26 mouse cellular contexts compared by ENCODE assay signal in genomic region chr8:64323985-64324384, GRCm38 (mm10).
DNase-seq lines count a peak whose midpoint lies in the region.
"Had no signal": no experiment of that assay in that cellular context is flagged by ENCODE, and none has a peak within 500 bp of the region (broad histone marks: within the 10 kb centered on the region; RNA-seq: fewer than 3 reads in every experiment).

No protein-coding gene starts in this region.

- peaks cover 16% of the 10 kb centered on the region for H3K27me3 ChIP-seq in forebrain, embryonic 10.5 days (ENCODE audit: poor library complexity, severe bottlenecking)
- H3K27me3 ChIP-seq: embryonic facial prominence, embryonic 15.5 days; liver, embryonic 15.5 days; neural tube, embryonic 15.5 days had no signal

- H3K4me3 ChIP-seq in forebrain, embryonic 10.5 days, result no peak overlapping the region
- H3K4me3 ChIP-seq: embryonic facial prominence, embryonic 10.5 days; embryonic facial prominence, embryonic 15.5 days; heart, adult 2 months; left cerebral cortex, adult 2 months; limb, embryonic 12.5 days; liver, embryonic 15.5 days; neural tube, embryonic 15.5 days had no signal

- H3K4me1 ChIP-seq in forebrain, embryonic 10.5 days, result peaks cover 7% of the 10 kb centered on the region
- H3K4me1 ChIP-seq: embryonic facial prominence, embryonic 10.5 days; embryonic facial prominence, embryonic 15.5 days; liver, embryonic 15.5 days; neural tube, embryonic 15.5 days had no signal

- H3K27ac ChIP-seq in forebrain, embryonic 10.5 days, result no peak overlapping the region
- H3K27ac ChIP-seq: embryonic facial prominence, embryonic 10.5 days; embryonic facial prominence, embryonic 15.5 days; heart, adult 2 months; left cerebral cortex, adult 2 months; limb, embryonic 12.5 days; liver, embryonic 15.5 days; neural tube, embryonic 15.5 days; stomach, postnatal 0 days had no signal

- H3K36me3 ChIP-seq in forebrain, embryonic 10.5 days (replicated peaks), result no peaks in the 10 kb centered on the region
- H3K36me3 ChIP-seq: embryonic facial prominence, embryonic 10.5 days; embryonic facial prominence, embryonic 15.5 days; G1E; limb, embryonic 12.5 days; liver, embryonic 15.5 days; neural tube, embryonic 15.5 days had no signal

- WGBS in forebrain, embryonic 10.5 days, result 94% methylated on average over 2 of the region's 2 CpGs

- no peaks in the 10 kb centered on the region for H3K9me3 ChIP-seq in forebrain, embryonic 10.5 days
- H3K9me3 ChIP-seq: embryonic facial prominence, embryonic 10.5 days; embryonic facial prominence, embryonic 15.5 days; G1E; limb, embryonic 12.5 days; liver, embryonic 15.5 days; neural tube, embryonic 15.5 days had no signal

- peak; percentile 27 for DNase-seq in gastrocnemius, adult 18-20 months (ENCODE audit: low spot score)
- DNase-seq in gastrocnemius, postnatal 4 days (ENCODE audit: low spot score in 2 of 2), result no peak
- peak; percentile 4 for DNase-seq in kidney, adult 9 months
- DNase-seq in kidney, adult 8-10 months, result no peak
- DNase-seq in Muller cell, postnatal 12 days (ENCODE audit: inconsistent ontology term), result peak; percentile 47
- DNase-seq in retina, embryonic 14.5 days (ENCODE audit: low spot score), result peak; percentile 36
- no peak for DNase-seq in forebrain, embryonic 10.5 days (ENCODE audit: extremely low spot score, low spot score)
- DNase-seq: cerebellum, adult 2 months; cerebellum, postnatal 25 days; gastrocnemius, postnatal 10 days; heart, adult 2 months; kidney, postnatal 10 days; lung, embryonic 14.5 days; lung, postnatal 14 days; midbrain, embryonic 14.5 days; right cerebral cortex, adult 18-20 months; thymus, adult 2 months; thymus, postnatal 4 days had no signal

Comparison
In these comparisons a context has a peak if more than half of its experiments do, and no peak if none do; other contexts are left out.
1. DNase-seq: peak in gastrocnemius, adult 18-20 months (single experiment), kidney, adult 9 months (single experiment), Muller cell, postnatal 12 days (single experiment) and retina, embryonic 14.5 days (single experiment); none in gastrocnemius, postnatal 4 days (0 of 2), kidney, adult 8-10 months (0 of 2) and forebrain, embryonic 10.5 days (single experiment).